Mouse (Mus musculus) hindbrain, embryonic 15.5 days (tissue): ENCODE measurements around the gene Zfp551. TPM values are rescaled to one million over a fixed set of nuclear protein-coding genes. Genes with fewer than 3 reads are reported as not detected.

Experiments used
- ATAC-seq: fragments of 200-750 bp; cut with Nextera tagmentation; 2 replicates; pipeline ENCODE4 v1.8.0; 2017; ENCODE audit warnings: low read depth, moderate number of reproducible peaks, moderate TSS enrichment; ENCODE audit not compliant: low FRiP score
- H3K27ac ChIP-seq: fragments of 300-500 bp; sonication (generic); replicated peaks from 2 replicates; pipeline ENCODE4 v1.5.1; 2015; ENCODE audit warnings: mild to moderate bottlenecking, inconsistent platforms
- H3K27me3 ChIP-seq: fragments of 300-500 bp; sonication (generic); 2 replicates; pipeline ENCODE4 v1.6.1; 2015; ENCODE audit warnings: control low read depth, inconsistent platforms
- H3K36me3 ChIP-seq: fragments of 300-500 bp; sonication (generic); 2 replicates; pipeline ENCODE4 v1.6.1; 2015; ENCODE audit warnings: control low read depth, inconsistent platforms
- H3K4me1 ChIP-seq: fragments of 300-500 bp; sonication (generic); replicated peaks from 2 replicates; pipeline ENCODE4 v1.6.1; 2015; ENCODE audit warnings: control low read depth, inconsistent platforms
- H3K4me2 ChIP-seq: fragments of 300-500 bp; sonication (generic); 2 replicates; pipeline ENCODE4 v1.6.1; 2015; ENCODE audit warnings: moderate library complexity, mild to moderate bottlenecking, inconsistent platforms
- H3K4me3 ChIP-seq: fragments of 300-500 bp; sonication (generic); 2 replicates; pipeline ENCODE4 v1.5.1; 2015; ENCODE audit warnings: mild to moderate bottlenecking, inconsistent platforms
- H3K9ac ChIP-seq: fragments of 300-500 bp; sonication (generic); 2 replicates; pipeline ENCODE4 v1.6.1; 2015; ENCODE audit warnings: inconsistent platforms
- H3K9me3 ChIP-seq: fragments of 300-500 bp; sonication (generic); 2 replicates; pipeline ENCODE4 v1.6.1; 2016; ENCODE audit warnings: control low read depth, inconsistent platforms
- WGBS: fragments of 180-500 bp; shearing (Covaris S2); methylation state at CpG from one replicate; pipeline ENCODE4 v1.1.7; 2015; 5-methylcytosine and 5-hydroxymethylcytosine counted together
- polyA plus RNA-seq: library from polyadenylated mRNA; unstranded; fragments of >200 nt; fragmentation: Nextera tagmentation; extraction: Ambion mirVana; gene quantifications from 2 replicates; pipeline ENCODE4 v1.2.1, GENCODE M21; 2015

The Zfp551 gene
- polyA plus RNA-seq: 9.7 and 10.0 TPM in 2 replicates

- peaks cover 13% of the 10 kb centered on the region for H3K4me1 ChIP-seq
- H3K4me3 ChIP-seq: peak within 1 kb of the TSS; percentile 70
- peak within 1 kb of the TSS; percentile 70 for H3K9ac ChIP-seq
- H3K9me3 ChIP-seq: 0 out of 2 replicates have a peak, but pooled peaks cover 5% of the 10 kb centered on the region
- WGBS: under 1% methylated on average over 27 of the region's 27 CpGs
- peak within 1 kb of the TSS; percentile 64 for H3K27ac ChIP-seq
- H3K27me3 ChIP-seq: no peaks in the 10 kb centered on the region
- peak within 1 kb of the TSS; percentile 76 for H3K4me2 ChIP-seq
- peak; percentile 93 for ATAC-seq
- peaks cover 31% of the 10 kb centered on the region for H3K36me3 ChIP-seq
Measured at GRCm38 (mm10) chr7:12422245-12422849, at the start of gene Zfp551. Gene Zfp551 (minus strand): TSS chr7:12422751.

- peak overlapping the region; percentile 70; the same call in 1 of the 2 replicates for H3K9ac ChIP-seq
Measured at GRCm38 (mm10) chr7:12422855-12423254, 304 bp upstream of the Zfp551 start.

GRCm38 (mm10) chr7:12421741-12422140 lies 810 bp downstream of the Zfp551 start:
- ATAC-seq: no peak
- Histone ChIP-seq H3K36me3 (peaks cover 37% of the 10 kb centered on the region), H3K9me3 (0 out of 2 replicates have a peak, but pooled peaks cover 5% of the 10 kb centered on the region), H3K27me3 (no peaks in the 10 kb centered on the region), H3K4me1 (peaks cover 13% of the 10 kb centered on the region), H3K9ac (peak overlapping the region; percentile 70), H3K4me3 (peak overlapping the region; percentile 70), H3K27ac (peak overlapping the region; percentile 64), H3K4me2 (peak overlapping the region; percentile 76)
- 67% methylated on average over 5 of the region's 5 CpGs for whole genome bisulfite sequencing

More at GRCm38 (mm10) chr7:12422855-12423254, 304 bp upstream of the Zfp551 start:
- WGBS: 64% methylated on average over 3 of the region's 3 CpGs
- Histone ChIP-seq H3K9me3 (0 out of 2 replicates have a peak, but pooled peaks cover 5% of the 10 kb centered on the region), H3K4me3 (peak overlapping the region; percentile 70), H3K27ac (peak overlapping the region; percentile 64; the same call in 1 of the 2 replicates), H3K36me3 (peaks cover 26% of the 10 kb centered on the region), H3K4me2 (peak overlapping the region; percentile 76), H3K27me3 (no peaks in the 10 kb centered on the region), H3K4me1 (peaks cover 13% of the 10 kb centered on the region)
- ATAC-seq: no peak

GRCm38 (mm10) chr7:12369173-12369572 lies 53.4 kb downstream of the Zfp551 start, which contains the start of gene Vmn1r84:
Gene Vmn1r84 (minus strand): TSS chr7:12369273.
- WGBS: 61% methylated on average over 1 of the region's 1 CpGs
- Histone ChIP-seq H3K4me3 (no peak within 1 kb of the TSS), H3K9ac (no peak within 1 kb of the TSS), H3K9me3 (0 out of 2 replicates have a peak, but pooled peaks cover 4% of the 10 kb centered on the region), H3K4me1 (no peaks in the 10 kb centered on the region), H3K27me3 (no peaks in the 10 kb centered on the region), H3K4me2 (no peak within 1 kb of the TSS), H3K27ac (no peak within 1 kb of the TSS), H3K36me3 (no peaks in the 10 kb centered on the region)
- ATAC-seq: no peak

Other genes with a start within 250 kb of the Zfp551 start
- gene Vmn1r80, start 233.5 kb downstream of the Zfp551 start, polyA plus RNA-seq: not detected in 2 replicates
- gene Vmn1r81, start 154.5 kb downstream of the Zfp551 start, polyA plus RNA-seq: not detected in 2 replicates
- not detected in 2 replicates for gene Vmn1r82, start 122.3 kb downstream of the Zfp551 start, polyA plus RNA-seq
- not detected in 2 replicates for gene Vmn1r83, start 93.3 kb downstream of the Zfp551 start, polyA plus RNA-seq
- not detected in 2 replicates for gene Vmn1r84, start 53.5 kb downstream of the Zfp551 start, polyA plus RNA-seq
- gene Zfp606, start 55.5 kb upstream of the Zfp551 start, polyA plus RNA-seq: 35.1 and 35.6 TPM in 2 replicates
- gene 2900092C05Rik, start 89.8 kb upstream of the Zfp551 start, polyA plus RNA-seq: not detected in 2 replicates
- not detected in 2 replicates for gene Vmn2r53, start 186.0 kb upstream of the Zfp551 start, polyA plus RNA-seq
- gene Vmn2r54, start 217.6 kb upstream of the Zfp551 start, polyA plus RNA-seq: not detected in 2 replicates